Mouse (Mus musculus) bone marrow macrophage, adult 2 months (primary cell): ENCODE measurements around the gene Plpp2.

ENCODE experiments used
- CTCF ChIP-seq: IDR thresholded peaks from 2 replicates; pipeline ENCODE4 v1.5.1; 2012; ENCODE audit warnings: low read depth, mild to moderate bottlenecking, low read length, moderate library complexity
- POLR2A ChIP-seq: IDR thresholded peaks from 2 replicates; pipeline ENCODE4 v1.6.1; 2012; ENCODE audit warnings: mild to moderate bottlenecking, low read depth, low read length, borderline replicate concordance

DNA sequence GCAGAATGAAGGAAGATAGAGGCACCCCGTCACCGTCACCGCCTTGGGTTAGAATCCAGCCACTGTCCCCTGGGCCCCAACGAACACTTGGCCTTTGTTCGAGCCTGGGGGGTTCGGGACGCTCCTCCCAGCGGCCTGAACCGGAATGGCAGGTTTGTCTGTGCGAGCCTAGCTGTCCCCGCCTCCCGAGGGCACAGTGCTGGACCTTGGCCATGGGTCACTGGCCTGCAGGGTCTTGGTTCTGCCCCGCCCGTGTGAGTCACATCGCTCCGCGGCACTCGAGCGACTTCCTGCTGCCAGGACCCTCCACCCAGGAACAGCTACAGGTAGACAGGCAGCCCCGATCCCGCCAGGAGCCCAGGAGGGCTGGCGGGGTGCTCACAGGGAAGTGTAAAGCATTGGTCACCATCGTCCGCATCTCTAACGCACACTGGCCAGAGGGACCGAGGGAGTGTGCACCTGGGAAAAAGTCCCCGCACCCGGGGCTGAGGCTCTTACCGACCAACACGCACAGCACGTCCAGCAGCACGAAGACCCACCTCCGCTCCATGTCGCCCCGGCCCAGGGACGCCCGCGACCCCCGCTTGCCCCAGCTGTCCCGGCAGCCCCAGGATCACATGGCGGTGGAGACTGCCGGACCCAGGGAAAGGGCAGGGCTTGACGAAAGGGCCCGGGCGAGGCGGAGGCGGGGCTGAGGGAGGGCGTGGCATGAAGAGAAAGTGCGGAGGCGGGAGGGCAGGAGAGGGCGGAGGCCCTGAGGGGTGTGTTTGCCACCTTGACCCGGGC, at the start of gene Plpp2:
- no peak; the same call in none of the 2 replicates for TF ChIP-seq CTCF
- no peak for TF ChIP-seq POLR2A
